Mouse (Mus musculus): ENCODE data around the gene E330021D16Rik. TPM values are rescaled to one million over a fixed set of nuclear protein-coding genes. Genes with fewer than 3 reads are reported as not detected.

The E330021D16Rik gene
- polyA plus RNA-seq, 1 experiment: 0.12 TPM

DNA sequence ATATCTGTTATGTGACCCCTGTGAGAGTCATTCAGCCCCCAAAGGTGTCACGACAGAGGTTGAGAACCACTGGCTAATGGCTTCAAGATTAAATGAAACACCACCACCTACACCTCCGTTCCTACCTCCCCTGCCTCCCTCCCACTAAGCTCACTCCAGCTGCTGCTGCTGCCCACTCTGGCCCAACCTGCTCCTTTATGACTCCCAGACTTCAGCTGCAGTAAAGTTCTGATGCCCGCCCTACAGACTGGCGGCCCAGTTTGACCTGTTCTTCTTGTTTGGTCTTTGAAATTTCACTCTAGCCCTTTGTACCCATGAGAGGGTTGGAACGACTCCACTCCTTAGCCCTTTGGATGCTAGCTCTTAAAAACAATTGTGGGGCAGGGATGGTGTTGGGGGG is 10.6 kb upstream of the E330021D16Rik start:
- no peak overlapping the region for H3K4me3 ChIP-seq (ENCODE audit: control insufficient read depth, insufficient read depth, low read length)
- no peak for DNase-seq
- no peak for TF ChIP-seq POLR2A (IDR thresholded peaks at IDR 0.05; ENCODE audit: control insufficient read depth, extremely low read depth, insufficient read depth, low read length, poor library complexity)
- TF ChIP-seq CTCF (IDR thresholded peaks at IDR 0.05; ENCODE audit: borderline replicate concordance, control insufficient read depth, extremely low read depth, insufficient read depth, low read length, poor library complexity): no peak
- 96% methylated on average over 5 of the region's 5 CpGs for WGBS
- no peak overlapping the region for H3K27ac ChIP-seq (ENCODE audit: control insufficient read depth, insufficient read depth, low read length)
- H3K4me1 ChIP-seq (replicated peaks; ENCODE audit: control insufficient read depth, insufficient read depth, low read length): peaks cover 10% of the 10 kb centered on the region
- no peaks in the 10 kb centered on the region for H3K36me3 ChIP-seq (ENCODE audit: control insufficient read depth, insufficient read depth, low read length)
- H3K27me3 ChIP-seq (ENCODE audit: control insufficient read depth, insufficient read depth, low read length): no peaks in the 10 kb centered on the region

DNA sequence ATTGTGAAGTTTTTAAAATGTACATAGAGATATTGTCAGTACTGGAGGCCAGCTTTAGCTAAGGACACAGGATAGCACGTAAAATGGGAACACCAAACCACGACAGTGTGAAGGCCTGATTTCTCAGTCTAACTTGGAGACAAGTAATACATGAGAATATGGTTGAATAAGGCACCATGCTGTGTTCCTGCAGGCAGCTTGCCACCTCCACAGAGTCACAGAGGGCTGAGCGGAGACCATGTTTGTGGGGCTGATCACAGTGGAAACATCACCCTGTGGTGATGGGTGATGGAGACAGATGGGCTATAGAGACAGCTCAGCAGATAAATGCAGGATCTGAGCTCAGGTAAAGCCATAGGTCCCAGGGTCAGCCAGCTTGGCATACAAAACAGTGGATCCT is 8.8 kb upstream of the E330021D16Rik start:
- no peaks in the 10 kb centered on the region for H3K27me3 ChIP-seq (ENCODE audit: control insufficient read depth, insufficient read depth, low read length)
- TF ChIP-seq CTCF (IDR thresholded peaks at IDR 0.05; ENCODE audit: borderline replicate concordance, control insufficient read depth, extremely low read depth, insufficient read depth, low read length, poor library complexity) (no peak), POLR2A (IDR thresholded peaks at IDR 0.05; ENCODE audit: control insufficient read depth, extremely low read depth, insufficient read depth, low read length, poor library complexity) (no peak)
- no peaks in the 10 kb centered on the region for H3K36me3 ChIP-seq (ENCODE audit: control insufficient read depth, insufficient read depth, low read length)
- 97% methylated on average over 3 of the region's 3 CpGs for WGBS
- no peak overlapping the region for H3K27ac ChIP-seq (ENCODE audit: control insufficient read depth, insufficient read depth, low read length)
- H3K4me1 ChIP-seq (replicated peaks; ENCODE audit: control insufficient read depth, insufficient read depth, low read length): peaks cover 5% of the 10 kb centered on the region
- no peak for DNase-seq
- no peak overlapping the region for H3K4me3 ChIP-seq (ENCODE audit: control insufficient read depth, insufficient read depth, low read length)

DNA sequence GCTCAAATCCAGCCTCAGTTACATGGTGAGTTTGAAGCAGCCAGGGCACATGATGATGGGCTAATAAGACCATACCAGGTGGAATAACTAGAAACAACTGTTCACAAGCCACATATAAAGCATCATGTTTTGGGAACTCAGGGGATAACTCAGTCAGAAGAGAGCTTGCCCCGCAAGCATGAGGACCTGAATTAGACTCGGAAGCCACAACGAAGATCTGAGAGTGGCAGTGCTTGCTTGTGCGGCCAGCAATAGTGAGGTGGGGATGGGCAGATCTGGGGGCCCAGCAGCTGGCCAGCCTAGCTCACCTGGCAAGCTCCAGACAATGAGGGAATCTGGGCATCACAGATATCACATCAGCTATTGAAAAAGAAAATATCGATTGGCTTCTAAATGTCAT is 7.8 kb upstream of the E330021D16Rik start:
- TF ChIP-seq POLR2A (IDR thresholded peaks at IDR 0.05; ENCODE audit: control insufficient read depth, extremely low read depth, insufficient read depth, low read length, poor library complexity) (no peak), CTCF (IDR thresholded peaks at IDR 0.05; ENCODE audit: borderline replicate concordance, control insufficient read depth, extremely low read depth, insufficient read depth, low read length, poor library complexity) (no peak)
- Histone ChIP-seq H3K4me3 (ENCODE audit: control insufficient read depth, insufficient read depth, low read length) (no peak overlapping the region), H3K4me1 (replicated peaks; ENCODE audit: control insufficient read depth, insufficient read depth, low read length) (peaks cover 5% of the 10 kb centered on the region), H3K36me3 (ENCODE audit: control insufficient read depth, insufficient read depth, low read length) (no peaks in the 10 kb centered on the region), H3K27me3 (ENCODE audit: control insufficient read depth, insufficient read depth, low read length) (no peaks in the 10 kb centered on the region), H3K27ac (ENCODE audit: control insufficient read depth, insufficient read depth, low read length) (no peak overlapping the region)
- 95% methylated on average over 5 of the region's 5 CpGs for WGBS
- DNase-seq: no peak

DNA sequence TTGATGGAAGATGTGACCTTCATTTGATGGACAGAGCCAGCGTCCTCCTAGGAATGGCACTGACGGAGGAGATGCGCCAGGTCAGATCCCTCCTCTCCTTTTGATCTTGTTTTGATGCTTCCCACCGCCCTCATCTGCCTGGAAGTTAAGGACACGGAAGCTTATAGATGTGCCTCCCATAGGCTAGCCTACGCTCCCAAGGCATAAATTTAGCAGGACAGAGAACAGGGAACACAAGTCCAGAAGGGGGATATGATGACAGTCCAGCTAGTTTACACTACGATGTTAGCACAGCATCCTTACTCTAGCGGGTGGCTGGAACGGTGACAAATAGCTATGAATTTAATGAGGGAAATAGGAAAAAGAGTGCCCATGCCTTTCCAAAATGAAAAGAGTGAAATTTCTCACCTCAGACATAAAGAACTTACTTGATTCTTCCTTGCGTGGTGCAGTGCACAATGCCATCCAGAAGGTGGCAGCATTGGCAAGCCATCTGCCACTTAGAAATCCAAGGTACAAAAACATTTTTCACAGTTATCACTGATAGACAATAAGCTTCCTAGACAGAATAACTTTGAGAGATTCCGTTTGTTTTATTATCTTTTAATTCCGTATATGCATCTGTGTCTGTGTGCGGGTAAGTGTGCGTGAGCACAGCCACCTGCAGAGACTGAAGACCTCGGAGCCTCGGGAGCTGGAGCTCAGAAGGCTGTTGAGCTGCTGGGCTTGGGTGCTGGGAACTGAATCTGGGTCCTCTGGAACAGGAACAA is 6.9 kb upstream of the E330021D16Rik start:
- WGBS: 74% methylated on average over 16 of the region's 16 CpGs
- Histone ChIP-seq H3K4me3 (ENCODE audit: control insufficient read depth, insufficient read depth, low read length) (no peak overlapping the region), H3K4me1 (replicated peaks; ENCODE audit: control insufficient read depth, insufficient read depth, low read length) (peaks cover 5% of the 10 kb centered on the region), H3K27me3 (ENCODE audit: control insufficient read depth, insufficient read depth, low read length) (no peaks in the 10 kb centered on the region), H3K36me3 (ENCODE audit: control insufficient read depth, insufficient read depth, low read length) (no peaks in the 10 kb centered on the region), H3K27ac (ENCODE audit: control insufficient read depth, insufficient read depth, low read length) (no peak overlapping the region; the same call in 1 of the 2 replicates)
- no peak for TF ChIP-seq CTCF (IDR thresholded peaks at IDR 0.05; ENCODE audit: borderline replicate concordance, control insufficient read depth, extremely low read depth, insufficient read depth, low read length, poor library complexity)
- TF ChIP-seq POLR2A (IDR thresholded peaks at IDR 0.05; ENCODE audit: control insufficient read depth, extremely low read depth, insufficient read depth, low read length, poor library complexity): no peak
- peak; percentile 66 for DNase-seq

DNA sequence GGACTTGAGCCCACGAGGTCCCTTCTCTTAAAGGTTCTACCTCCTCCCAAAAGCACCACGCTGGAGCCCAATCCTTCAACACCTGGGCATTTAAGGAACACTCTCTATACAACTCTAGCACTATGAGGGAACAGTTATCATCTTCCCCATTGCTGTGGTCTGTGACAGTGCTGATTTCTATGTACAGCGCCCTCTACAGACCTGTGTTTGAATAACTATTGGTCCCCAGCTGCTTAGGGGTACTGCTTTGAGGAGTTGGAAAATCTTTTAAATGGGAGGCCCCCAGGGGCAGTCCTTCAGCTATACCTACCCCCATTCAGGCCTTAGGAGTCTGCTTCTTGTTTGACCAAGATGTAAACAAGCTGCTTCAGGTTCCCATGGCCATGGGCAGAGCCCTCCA is 5.7 kb upstream of the E330021D16Rik start:
- no peaks in the 10 kb centered on the region for H3K27me3 ChIP-seq (ENCODE audit: control insufficient read depth, insufficient read depth, low read length)
- no peaks in the 10 kb centered on the region for H3K36me3 ChIP-seq (ENCODE audit: control insufficient read depth, insufficient read depth, low read length)
- WGBS: 79% methylated on average over 3 of the region's 3 CpGs
- peaks cover 5% of the 10 kb centered on the region for H3K4me1 ChIP-seq (replicated peaks; ENCODE audit: control insufficient read depth, insufficient read depth, low read length)
- no peak overlapping the region for H3K4me3 ChIP-seq (ENCODE audit: control insufficient read depth, insufficient read depth, low read length)
- H3K27ac ChIP-seq (ENCODE audit: control insufficient read depth, insufficient read depth, low read length): no peak overlapping the region
- TF ChIP-seq POLR2A (IDR thresholded peaks at IDR 0.05; ENCODE audit: control insufficient read depth, extremely low read depth, insufficient read depth, low read length, poor library complexity) (no peak), CTCF (IDR thresholded peaks at IDR 0.05; ENCODE audit: borderline replicate concordance, control insufficient read depth, extremely low read depth, insufficient read depth, low read length, poor library complexity) (no peak)
- DNase-seq: no peak

DNA sequence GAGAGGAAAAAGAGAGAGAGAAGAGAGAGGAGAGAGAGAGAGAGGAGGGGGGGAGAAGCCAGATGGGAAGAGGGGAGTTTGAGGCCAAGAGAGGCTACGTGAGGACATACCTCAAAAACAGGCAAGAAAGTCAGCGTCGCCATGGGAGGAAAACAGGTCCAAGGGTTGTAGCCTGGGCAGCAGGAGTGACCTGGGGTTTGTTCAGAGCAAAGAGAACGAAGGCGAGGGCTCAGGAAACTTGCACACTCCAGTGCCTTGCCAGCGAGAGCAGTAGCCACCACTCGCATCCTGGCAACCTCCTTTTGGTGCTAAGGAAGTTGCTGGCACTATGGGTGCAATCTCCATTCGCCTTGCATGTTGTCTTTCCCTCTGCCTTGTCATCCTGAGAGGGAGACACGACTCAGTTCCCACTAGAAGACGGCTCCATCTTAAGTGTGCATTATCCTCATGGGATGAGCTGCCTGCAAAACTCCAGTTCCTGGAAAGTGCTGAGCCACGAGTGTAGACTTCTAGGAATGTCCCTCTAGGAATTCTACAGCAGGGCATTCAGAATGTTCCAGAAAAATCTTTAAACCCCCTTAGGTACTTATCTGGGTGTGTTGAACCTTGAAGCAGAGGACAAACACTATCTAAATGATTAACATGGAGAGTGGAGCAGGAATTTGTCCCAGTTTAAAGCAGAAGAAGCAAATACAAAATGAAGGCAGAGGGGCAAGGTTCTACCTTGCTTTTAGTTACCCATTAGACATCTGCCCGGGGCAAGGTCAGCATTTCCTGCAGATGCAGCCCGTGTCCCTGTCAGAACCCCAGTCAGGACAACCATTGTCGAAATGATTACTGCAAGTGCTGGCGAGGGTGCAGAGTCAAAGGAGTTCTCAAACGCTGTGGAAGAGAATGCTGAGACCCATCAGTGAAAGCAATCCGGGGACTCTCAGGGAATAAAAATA is 3.8 kb upstream of the E330021D16Rik start:
- no peak for DNase-seq
- TF ChIP-seq POLR2A (IDR thresholded peaks at IDR 0.05; ENCODE audit: control insufficient read depth, extremely low read depth, insufficient read depth, low read length, poor library complexity) (no peak), CTCF (IDR thresholded peaks at IDR 0.05; ENCODE audit: borderline replicate concordance, control insufficient read depth, extremely low read depth, insufficient read depth, low read length, poor library complexity) (no peak)
- WGBS: 86% methylated on average over 17 of the region's 17 CpGs
- H3K27me3 ChIP-seq (ENCODE audit: control insufficient read depth, insufficient read depth, low read length): no peaks in the 10 kb centered on the region
- H3K27ac ChIP-seq (ENCODE audit: control insufficient read depth, insufficient read depth, low read length): no peak overlapping the region
- no peaks in the 10 kb centered on the region for H3K36me3 ChIP-seq (ENCODE audit: control insufficient read depth, insufficient read depth, low read length)
- peaks cover 5% of the 10 kb centered on the region for H3K4me1 ChIP-seq (replicated peaks; ENCODE audit: control insufficient read depth, insufficient read depth, low read length)
- no peak overlapping the region for H3K4me3 ChIP-seq (ENCODE audit: control insufficient read depth, insufficient read depth, low read length)
